8 mouse cellular contexts compared by ENCODE assay signal in the genomic region with DNA sequence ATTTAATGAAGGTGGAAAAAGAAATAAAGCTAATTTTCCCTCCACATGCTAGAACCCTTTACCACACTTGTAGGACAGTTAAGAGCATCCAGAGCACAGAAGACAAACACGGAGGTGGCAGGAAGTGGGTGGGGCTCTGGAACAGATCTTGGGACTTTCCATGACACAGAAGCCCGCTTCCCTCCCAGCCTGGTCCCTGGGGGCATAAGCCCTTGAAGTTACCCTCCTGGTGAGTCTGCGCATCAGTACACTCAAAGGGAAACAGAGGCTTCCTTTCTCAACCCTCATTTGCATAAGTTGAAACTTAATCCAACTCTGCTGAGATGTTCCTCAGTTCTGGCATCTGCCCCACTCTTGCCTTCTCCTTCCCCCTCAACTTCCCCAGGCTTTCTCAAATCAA.
DNase-seq lines count a peak whose midpoint lies in the region; ATAC-seq and TF ChIP-seq lines count a peak whose summit lies in the region.

No protein-coding gene starts in this region.

- H3K27me3 ChIP-seq in heart, embryonic 13.5 days (replicated peaks): no peaks in the 10 kb centered on the region
- no peaks in the 10 kb centered on the region for H3K27me3 ChIP-seq in thymus, adult 2 months (ENCODE audit: control insufficient read depth, insufficient read depth, low read length)

- no peak for TF ChIP-seq CTCF in brain, embryonic 14.5 days (IDR thresholded peaks at IDR 0.05; ENCODE audit: borderline replicate concordance, extremely low read depth, insufficient read depth, insufficient read length)
- TF ChIP-seq CTCF in thymus, adult 2 months (IDR thresholded peaks at IDR 0.05; ENCODE audit: borderline replicate concordance, control insufficient read depth, extremely low read depth, insufficient read depth, low read length, poor library complexity): no peak

- peak; percentile 26 for DNase-seq in spleen, adult 12 weeks (ENCODE audit: low spot score)
- DNase-seq in spleen, postnatal 4 days (ENCODE audit: low spot score in 2 of 2): no peak
- DNase-seq in brain, embryonic 14.5 days (ENCODE audit: low read depth): peak; percentile 38
- peak; percentile 48 to 69 for DNase-seq in kidney, postnatal 4 days
- DNase-seq in yolk sac, embryonic 10.5 days (ENCODE audit: low spot score): peak; percentile 7
- no peak for DNase-seq in MN1 (ENCODE audit: low spot score)
- DNase-seq in thymus, adult 2 months: no peak

- ATAC-seq in heart, embryonic 13.5 days (ENCODE audit: extremely low read depth, insufficient number of reproducible peaks, low FRiP score, low TSS enrichment): no peak

- TF ChIP-seq POLR2A in brain, embryonic 14.5 days (IDR thresholded peaks at IDR 0.05; ENCODE audit: borderline replicate concordance, extremely low read depth, insufficient read depth, insufficient read length, poor library complexity, severe bottlenecking): no peak
- no peak for TF ChIP-seq POLR2A in thymus, adult 2 months (IDR thresholded peaks at IDR 0.05; ENCODE audit: control insufficient read depth, extremely low read depth, insufficient read depth, low read length, poor library complexity)

- H3K4me1 ChIP-seq in heart, embryonic 13.5 days: peaks cover 15% of the 10 kb centered on the region; the same call in 1 of the 2 replicates
- no peaks in the 10 kb centered on the region; the same call in 1 of the 2 replicates for H3K4me1 ChIP-seq in thymus, adult 2 months (replicated peaks; ENCODE audit: control insufficient read depth, insufficient read depth, low read length)

- no peaks in the 10 kb centered on the region for H3K36me3 ChIP-seq in heart, embryonic 13.5 days
- H3K36me3 ChIP-seq in thymus, adult 2 months (ENCODE audit: control insufficient read depth, insufficient read depth, low read length): no peaks in the 10 kb centered on the region

- H3K4me3 ChIP-seq in heart, embryonic 13.5 days: no peak overlapping the region
- no peak overlapping the region for H3K4me3 ChIP-seq in thymus, adult 2 months (ENCODE audit: control insufficient read depth, insufficient read depth, low read length)

- H3K9ac ChIP-seq in heart, embryonic 13.5 days: no peak overlapping the region

- peak overlapping the region; percentile 17; the same call in 1 of the 2 replicates for H3K4me2 ChIP-seq in heart, embryonic 13.5 days

- H3K27ac ChIP-seq in heart, embryonic 13.5 days (replicated peaks): peak overlapping the region; percentile 46; the same call in 1 of the 2 replicates
- H3K27ac ChIP-seq in thymus, adult 2 months (ENCODE audit: control insufficient read depth, insufficient read depth, low read length): no peak overlapping the region

- no peaks in the 10 kb centered on the region for H3K9me3 ChIP-seq in heart, embryonic 13.5 days

- 22% methylated on average over 3 of the region's 3 CpGs for WGBS in heart, embryonic 13.5 days
- WGBS in thymus, adult 2 months: 24% methylated on average over 3 of the region's 3 CpGs

Comparison
In these comparisons a context has a peak if more than half of its experiments do, and no peak if none do; other contexts are left out.
1. DNase-seq: peak in spleen, adult 12 weeks (single experiment), brain, embryonic 14.5 days (single experiment), kidney, postnatal 4 days (2 of 2) and yolk sac, embryonic 10.5 days (single experiment); none in spleen, postnatal 4 days (0 of 2), MN1 (single experiment) and thymus, adult 2 months (single experiment).